Mouse (Mus musculus) liver, embryonic 16.5 days (tissue): ENCODE measurements around the gene Arl1. TPM values are rescaled to one million over a fixed set of nuclear protein-coding genes. Genes with fewer than 3 reads are reported as not detected.
"Not testable (repeated sequence)": the region's sequence is repeated elsewhere in the genome, so short reads cannot be mapped to it uniquely, and the experiment has no call there.

Experiments used
- ATAC-seq: fragments of 200-750 bp; cut with Nextera tagmentation; 2 replicates; pipeline ENCODE4 v1.8.0; 2017; ENCODE audit warnings: low read depth, mild to moderate bottlenecking, moderate number of reproducible peaks, moderate library complexity
- H3K27ac ChIP-seq: fragments of 300-500 bp; sonication (generic); 2 replicates; pipeline ENCODE4 v1.5.1; 2014; ENCODE audit warnings: mild to moderate bottlenecking, low read length
- H3K27me3 ChIP-seq: fragments of 300-500 bp; sonication (generic); 2 replicates; pipeline ENCODE4 v1.6.1; 2014; ENCODE audit warnings: low read depth, low read length, mixed read lengths; ENCODE audit not compliant: control insufficient read depth, insufficient read depth
- H3K36me3 ChIP-seq: fragments of 300-500 bp; sonication (generic); 2 replicates; pipeline ENCODE4 v1.6.1; 2014; ENCODE audit warnings: mild to moderate bottlenecking; ENCODE audit not compliant: control insufficient read depth, insufficient read depth
- H3K4me1 ChIP-seq: fragments of 300-500 bp; sonication (generic); 2 replicates; pipeline ENCODE4 v1.6.1; 2014; ENCODE audit warnings: low read depth, low read length, mixed read lengths; ENCODE audit not compliant: control insufficient read depth
- H3K4me2 ChIP-seq: fragments of 300-500 bp; sonication (generic); 2 replicates; pipeline ENCODE4 v1.6.1; 2014; ENCODE audit warnings: low read depth, low read length, mixed read lengths
- H3K4me3 ChIP-seq: fragments of 300-500 bp; sonication (generic); 2 replicates; pipeline ENCODE4 v1.5.1; 2014; ENCODE audit warnings: low read depth, mild to moderate bottlenecking, low read length
- H3K9ac ChIP-seq: fragments of 300-500 bp; sonication (generic); 2 replicates; pipeline ENCODE4 v1.6.1; 2014; ENCODE audit warnings: low read depth, low read length
- H3K9me3 ChIP-seq: fragments of 300-500 bp; sonication (generic); replicated peaks from 2 replicates; pipeline ENCODE4 v1.6.1; 2016; ENCODE audit warnings: low read length; ENCODE audit not compliant: control insufficient read depth
- WGBS: fragments of 180-500 bp; shearing (Covaris S2); extraction: QIAGEN DNeasy Blood & Tissue Kit; methylation state at CpG from one replicate; pipeline ENCODE4 v1.1.7; 2014; ENCODE audit not compliant: insufficient replicate concordance; 5-methylcytosine and 5-hydroxymethylcytosine counted together
- polyA plus RNA-seq: library from polyadenylated mRNA; unstranded; fragments of >200 nt; fragmentation: Nextera tagmentation; extraction: Ambion mirVana; gene quantifications from 2 replicates; pipeline ENCODE4 v1.2.1, GENCODE M21; 2015

Arl1 gene
- polyA plus RNA-seq, 1 experiment from 2014 or later: 56.4 TPM

- WGBS: 49% methylated on average over 13 of the region's 13 CpGs
- Histone ChIP-seq H3K4me3 (no peak overlapping the region), H3K4me2 (no peak overlapping the region), H3K4me1 (no peaks in the 10 kb centered on the region), H3K9ac (no peak overlapping the region), H3K36me3 (no peaks in the 10 kb centered on the region), H3K27me3 (no peaks in the 10 kb centered on the region), H3K9me3 (no peaks in the 10 kb centered on the region), H3K27ac (no peak overlapping the region)
- no peak for ATAC-seq
These were observed 13.5 kb upstream of the Arl1 start for GRCm38 (mm10) chr10:88716986-88717755.

- no peaks in the 10 kb centered on the region for H3K9me3 ChIP-seq
- no peaks in the 10 kb centered on the region for H3K36me3 ChIP-seq
- no peaks in the 10 kb centered on the region for H3K4me1 ChIP-seq
- H3K27ac ChIP-seq: no peak overlapping the region
- no peak overlapping the region for H3K4me2 ChIP-seq
- H3K4me3 ChIP-seq: no peak overlapping the region
- no peak overlapping the region for H3K9ac ChIP-seq
- 44% methylated on average over 2 of the region's 2 CpGs for WGBS
- no peak for ATAC-seq
- H3K27me3 ChIP-seq: no peaks in the 10 kb centered on the region
These were observed 13.0 kb upstream of the Arl1 start for GRCm38 (mm10) chr10:88717756-88718025.

- no peak for ATAC-seq
- H3K4me3 ChIP-seq: no peak overlapping the region
These were observed 11.0 kb upstream of the Arl1 start for GRCm38 (mm10) chr10:88719618-88720017.

GRCm38 (mm10) chr10:88725343-88725742 is 5.3 kb upstream of the Arl1 start:
- ATAC-seq: no peak
- no peak overlapping the region for H3K4me3 ChIP-seq

More at GRCm38 (mm10) chr10:88719618-88720017, 11.0 kb upstream of the Arl1 start:
- Histone ChIP-seq H3K4me2 (no peak overlapping the region), H3K27ac (no peak overlapping the region), H3K4me1 (no peaks in the 10 kb centered on the region), H3K36me3 (no peaks in the 10 kb centered on the region), H3K9ac (no peak overlapping the region), H3K9me3 (no peaks in the 10 kb centered on the region), H3K27me3 (no peaks in the 10 kb centered on the region)
- 50% methylated on average over 1 of the region's 1 CpGs for WGBS

GRCm38 (mm10) chr10:88727128-88727527 is 3.5 kb upstream of the Arl1 start:
- no peak overlapping the region for H3K9ac ChIP-seq
- no peaks in the 10 kb centered on the region for H3K36me3 ChIP-seq
- no peak overlapping the region for H3K4me2 ChIP-seq
- no peaks in the 10 kb centered on the region for H3K9me3 ChIP-seq
- no peak overlapping the region for H3K27ac ChIP-seq
- no peaks in the 10 kb centered on the region for H3K27me3 ChIP-seq
- H3K4me1 ChIP-seq: peaks cover 5% of the 10 kb centered on the region
- no peak for ATAC-seq
- WGBS: 29% methylated on average over 1 of the region's 1 CpGs
- no peak overlapping the region for H3K4me3 ChIP-seq

More at GRCm38 (mm10) chr10:88725343-88725742, 5.3 kb upstream of the Arl1 start:
- Histone ChIP-seq H3K27ac (no peak overlapping the region), H3K4me1 (peaks cover 2% of the 10 kb centered on the region; the same call in 1 of the 2 replicates), H3K4me2 (no peak overlapping the region), H3K9me3 (no peaks in the 10 kb centered on the region), H3K27me3 (no peaks in the 10 kb centered on the region), H3K9ac (no peak overlapping the region), H3K36me3 (no peaks in the 10 kb centered on the region)
- WGBS: 45% methylated on average over 2 of the region's 2 CpGs

GRCm38 (mm10) chr10:88728166-88728565 is 2.5 kb upstream of the Arl1 start:
- no peak for ATAC-seq
- no peak overlapping the region for H3K9ac ChIP-seq
- no peak overlapping the region for H3K4me3 ChIP-seq
- no peak overlapping the region for H3K27ac ChIP-seq
- no peaks in the 10 kb centered on the region for H3K27me3 ChIP-seq
- H3K4me2 ChIP-seq: no peak overlapping the region
- H3K4me1 ChIP-seq: peaks cover 11% of the 10 kb centered on the region
- H3K36me3 ChIP-seq: no peaks in the 10 kb centered on the region
- no peaks in the 10 kb centered on the region for H3K9me3 ChIP-seq
- WGBS: 53% methylated on average over 8 of the region's 8 CpGs

- no peaks in the 10 kb centered on the region for H3K27me3 ChIP-seq
- H3K36me3 ChIP-seq: no peaks in the 10 kb centered on the region
- H3K4me1 ChIP-seq: peaks cover 11% of the 10 kb centered on the region
- peak overlapping the region; percentile 76 for H3K27ac ChIP-seq
- H3K9ac ChIP-seq: peak overlapping the region; percentile 90
- ATAC-seq: peak; percentile 8; the same call in 1 of the 2 replicates
- peak overlapping the region; percentile 88 for H3K4me3 ChIP-seq
- peak overlapping the region; percentile 90 for H3K4me2 ChIP-seq
- no peaks in the 10 kb centered on the region for H3K9me3 ChIP-seq
- WGBS: under 1% methylated on average over 61 of the region's 61 CpGs
These were observed 1.0 kb downstream of the Arl1 start for GRCm38 (mm10) chr10:88731496-88732308.

GRCm38 (mm10) chr10:88732309-88732622 is 1.6 kb downstream of the Arl1 start:
- H3K4me3 ChIP-seq: peak overlapping the region; percentile 88
- H3K36me3 ChIP-seq: peaks cover 1% of the 10 kb centered on the region; the same call in 1 of the 2 replicates
- ATAC-seq: peak; percentile 37; the same call in 1 of the 2 replicates
- H3K4me1 ChIP-seq: peaks cover 11% of the 10 kb centered on the region
- WGBS: 5% methylated on average over 6 of the region's 6 CpGs
- peak overlapping the region; percentile 76; the same call in 1 of the 2 replicates for H3K27ac ChIP-seq
- H3K9ac ChIP-seq: peak overlapping the region; percentile 90
- H3K27me3 ChIP-seq: no peaks in the 10 kb centered on the region
- H3K4me2 ChIP-seq: peak overlapping the region; percentile 90
- H3K9me3 ChIP-seq: no peaks in the 10 kb centered on the region

- peaks cover 15% of the 10 kb centered on the region for H3K36me3 ChIP-seq
- not testable (repeated sequence) for H3K27me3 ChIP-seq, H3K4me1 ChIP-seq, H3K9me3 ChIP-seq, H3K4me2 ChIP-seq, ATAC-seq, H3K4me3 ChIP-seq, H3K9ac ChIP-seq, H3K27ac ChIP-seq
- WGBS: 82% methylated on average over 8 of the region's 8 CpGs
These were observed 8.4 kb downstream of the Arl1 start for GRCm38 (mm10) chr10:88739074-88739473.
